Mouse (Mus musculus): ENCODE results near the gene Camsap3. TPM values are rescaled to one million over a fixed set of nuclear protein-coding genes. Genes with fewer than 3 reads are reported as not detected.
"Not testable (repeated sequence)": the region's sequence is repeated elsewhere in the genome, so short reads cannot be mapped to it uniquely, and the experiment has no call there.

Camsap3 gene
- polyA plus RNA-seq, 2 experiments: 6.6 to 13.7 TPM

GRCm38 (mm10) chr8:3576211-3576960, 10.7 kb upstream of the Camsap3 start:
- TF ChIP-seq POLR2A (IDR thresholded peaks at IDR 0.05; ENCODE audit: borderline replicate concordance, extremely low read depth, insufficient read depth, insufficient read length): no peak
- 65% methylated on average over 15 of the region's 15 CpGs for WGBS
- Histone ChIP-seq H3K27ac (replicated peaks; ENCODE audit: low read depth, low read length) (no peak overlapping the region), H3K27me3 (ENCODE audit: control insufficient read depth, insufficient read depth, low read length) (no peaks in the 10 kb centered on the region), H3K4me2 (replicated peaks; ENCODE audit: low read depth, low read length, severe bottlenecking) (no peak overlapping the region), H3K9ac (ENCODE audit: low read depth, low read length, severe bottlenecking) (no peak overlapping the region), H3K36me3 (ENCODE audit: control insufficient read depth, insufficient read depth, low read length) (no peaks in the 10 kb centered on the region), H3K4me1 (ENCODE audit: control insufficient read depth, insufficient read depth, low read length) (peaks cover 3% of the 10 kb centered on the region; the same call in 1 of the 2 replicates), H3K4me3 (replicated peaks; ENCODE audit: low read length) (no peak overlapping the region), H3K9me3 (ENCODE audit: control insufficient read depth, low read length) (no peaks in the 10 kb centered on the region)
- DNase-seq (ENCODE audit: low spot score) (no peak), ATAC-seq (ENCODE audit: low FRiP score, low read depth) (no peak)

DNA sequence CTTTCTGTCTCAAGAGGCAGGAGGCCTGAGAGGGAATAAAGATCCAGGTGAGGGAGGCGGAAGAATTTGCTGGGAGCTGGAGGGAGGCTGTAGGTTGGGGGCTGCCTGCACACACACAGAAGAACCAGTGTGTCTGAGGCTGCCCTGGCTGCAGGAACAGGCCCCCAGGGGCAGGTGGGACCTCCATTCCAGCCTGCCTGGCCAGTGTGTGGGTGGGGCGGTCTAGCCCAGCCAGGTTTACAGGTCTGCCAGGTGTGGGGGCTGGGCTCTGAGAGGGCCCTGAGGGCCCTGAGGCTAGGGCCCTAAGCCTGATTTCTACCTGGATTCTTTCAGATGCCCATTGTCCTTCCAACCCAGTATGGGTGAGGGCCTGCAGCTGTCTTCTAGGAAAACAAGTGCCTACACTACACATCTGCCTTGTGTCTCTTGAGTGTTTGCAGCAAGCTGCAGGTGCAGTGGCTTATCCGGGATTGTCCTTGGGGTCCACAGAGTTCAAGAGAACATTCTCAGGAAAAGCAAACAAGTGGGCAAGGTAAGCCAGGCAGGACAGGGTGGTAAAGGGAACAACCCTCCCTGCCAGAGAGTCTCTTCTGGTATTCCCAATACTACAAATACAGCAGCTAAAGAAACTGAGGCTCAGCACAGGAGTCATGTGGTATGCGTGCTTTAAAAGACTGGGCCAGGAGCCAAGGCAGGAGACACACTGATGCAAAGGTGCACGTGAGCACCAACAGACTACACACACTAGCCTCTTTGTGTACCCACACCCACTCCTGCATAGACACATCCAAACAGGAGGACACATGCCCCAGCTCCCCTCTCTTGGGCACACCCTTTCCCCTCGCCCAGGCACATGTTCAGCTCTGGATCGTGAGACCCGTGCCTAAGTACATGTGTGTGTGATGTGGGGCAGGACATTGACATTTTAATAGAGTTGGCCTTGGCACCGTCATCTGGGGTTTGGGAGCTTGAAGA, 7.4 kb upstream of the Camsap3 start:
- Histone ChIP-seq H3K9me3 (ENCODE audit: control insufficient read depth, low read length) (no peaks in the 10 kb centered on the region), H3K27ac (replicated peaks; ENCODE audit: low read depth, low read length) (no peak overlapping the region), H3K4me1 (ENCODE audit: control insufficient read depth, insufficient read depth, low read length) (peaks cover 3% of the 10 kb centered on the region; the same call in 1 of the 2 replicates), H3K4me2 (replicated peaks; ENCODE audit: low read depth, low read length, severe bottlenecking) (no peak overlapping the region), H3K9ac (ENCODE audit: low read depth, low read length, severe bottlenecking) (no peak overlapping the region), H3K27me3 (ENCODE audit: control insufficient read depth, insufficient read depth, low read length) (no peaks in the 10 kb centered on the region), H3K36me3 (ENCODE audit: control insufficient read depth, insufficient read depth, low read length) (no peaks in the 10 kb centered on the region), H3K4me3 (replicated peaks; ENCODE audit: low read length) (no peak overlapping the region)
- TF ChIP-seq POLR2A (IDR thresholded peaks at IDR 0.05; ENCODE audit: borderline replicate concordance, extremely low read depth, insufficient read depth, insufficient read length): no peak
- DNase-seq (ENCODE audit: low spot score) (no peak), ATAC-seq (ENCODE audit: low FRiP score, low read depth) (no peak)
- WGBS: 56% methylated on average over 9 of the region's 9 CpGs

- not testable (repeated sequence) for H3K36me3 ChIP-seq (ENCODE audit: control insufficient read depth, insufficient read depth, low read length); H3K9ac ChIP-seq (ENCODE audit: low read depth, low read length, severe bottlenecking); H3K4me1 ChIP-seq (ENCODE audit: control insufficient read depth, insufficient read depth, low read length); H3K9me3 ChIP-seq (ENCODE audit: control insufficient read depth, low read length); H3K27ac ChIP-seq (replicated peaks; ENCODE audit: low read depth, low read length); H3K27me3 ChIP-seq (ENCODE audit: control insufficient read depth, insufficient read depth, low read length); ATAC-seq (ENCODE audit: low FRiP score, low read depth); H3K4me3 ChIP-seq (replicated peaks; ENCODE audit: low read length); H3K4me2 ChIP-seq (replicated peaks; ENCODE audit: low read depth, low read length, severe bottlenecking); DNase-seq (ENCODE audit: low spot score)
- WGBS: 72% methylated on average over 1 of the region's 3 CpGs
Measured at GRCm38 (mm10) chr8:3581961-3582360, 5.1 kb upstream of the Camsap3 start.

DNA sequence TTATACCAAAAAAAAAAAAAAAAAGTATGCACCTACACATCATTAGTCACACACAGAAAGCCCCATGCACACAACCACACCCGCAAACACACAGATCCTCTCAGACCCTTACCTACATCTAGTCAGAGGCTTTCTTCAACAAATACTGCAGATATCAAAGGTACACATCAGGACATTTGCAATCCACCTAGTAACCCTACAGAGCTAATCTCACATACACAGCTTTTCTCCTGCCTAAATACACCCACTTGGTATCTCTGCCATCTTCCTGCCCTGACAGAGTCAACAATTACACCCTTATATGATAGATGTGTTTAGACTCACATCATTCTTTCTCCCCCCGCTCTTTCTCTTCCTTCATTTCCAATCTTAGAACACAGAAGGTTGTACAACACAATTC, 641 bp upstream of the Camsap3 start:
- DNase-seq (ENCODE audit: low spot score) (no peak), ATAC-seq (ENCODE audit: low FRiP score, low read depth) (no peak)
- no peak overlapping the region for H3K27ac ChIP-seq (replicated peaks; ENCODE audit: low read depth, low read length)
- 0 out of 2 replicates have a peak, but pooled peaks cover 4% of the 10 kb centered on the region for H3K27me3 ChIP-seq (ENCODE audit: control insufficient read depth, insufficient read depth, low read length)
- H3K9me3 ChIP-seq (ENCODE audit: control insufficient read depth, low read length): no peaks in the 10 kb centered on the region
- peaks cover 4% of the 10 kb centered on the region; the same call in 1 of the 2 replicates for H3K4me1 ChIP-seq (ENCODE audit: control insufficient read depth, insufficient read depth, low read length)
- WGBS: 86% methylated on average over 2 of the region's 2 CpGs
- no peak for TF ChIP-seq POLR2A (IDR thresholded peaks at IDR 0.05; ENCODE audit: borderline replicate concordance, extremely low read depth, insufficient read depth, insufficient read length)
- no peak overlapping the region for H3K4me2 ChIP-seq (replicated peaks; ENCODE audit: low read depth, low read length, severe bottlenecking)
- no peaks in the 10 kb centered on the region for H3K36me3 ChIP-seq (ENCODE audit: control insufficient read depth, insufficient read depth, low read length)
- H3K4me3 ChIP-seq (replicated peaks; ENCODE audit: low read length): no peak overlapping the region
- no peak overlapping the region for H3K9ac ChIP-seq (ENCODE audit: low read depth, low read length, severe bottlenecking)

All from limb, embryonic 14.5 days (tissue).